Mouse (Mus musculus) CH12.LX (cell line): ENCODE measurements around the gene Alox12e. TPM values are rescaled to one million over a fixed set of nuclear protein-coding genes. Genes with fewer than 3 reads are reported as not detected.

Experiments used
- DNase-seq: peaks from one replicate; pipeline ENCODE4 v3.0.0-alpha.2; 2013; ENCODE audit errors: extremely low read depth
- H3K27ac ChIP-seq: 2 replicates; pipeline ENCODE4 v1.5.1; 2012; ENCODE audit warnings: low read depth, mild to moderate bottlenecking, control low read depth, moderate library complexity; ENCODE audit not compliant: insufficient read depth
- H3K27me3 ChIP-seq: replicated peaks from 2 replicates; pipeline ENCODE3; 2012; ENCODE audit warnings: inconsistent platforms
- H3K36me3 ChIP-seq, 2 experiments: replicated peaks in 1 of 2; 2 replicates each; pipeline versions ENCODE3 to v1.6.1; 2012; ENCODE audit warnings: inconsistent platforms in 1 of 2, low read length in 1 of 2, mild to moderate bottlenecking in 1 of 2, mixed read lengths in 1 of 2, moderate library complexity in 1 of 2; ENCODE audit not compliant: control insufficient read depth in 1 of 2, insufficient read depth in 1 of 2
- H3K4me1 ChIP-seq, 2 experiments: 2 replicates each; pipeline ENCODE4 v1.6.1; 2012; ENCODE audit warnings: inconsistent platforms in 1 of 2, moderate library complexity in 1 of 2; ENCODE audit not compliant: insufficient read depth in 2 of 2, control insufficient read depth in 1 of 2
- H3K4me2 ChIP-seq: 2 replicates; pipeline ENCODE4 v1.6.1; 2012; ENCODE audit warnings: low read depth, mild to moderate bottlenecking, control low read depth; ENCODE audit not compliant: poor library complexity, insufficient read depth, severe bottlenecking
- H3K4me3 ChIP-seq, 3 experiments: fragments of 150-350 bp in 1 of 3; sonication (generic) in 1 of 3; replicated peaks in 1 of 3; 2 replicates each; pipeline versions ENCODE3 to v1.5.1; 2011 to 2012; ENCODE audit warnings: low read depth in 2 of 3, low read length in 2 of 3, mild to moderate bottlenecking in 2 of 3, moderate library complexity in 2 of 3, control low read depth in 1 of 3, improper control_type of control experiment in 1 of 3, inconsistent platforms in 1 of 3, mixed read lengths in 1 of 3; ENCODE audit not compliant: poor library complexity in 1 of 3
- H3K79me2 ChIP-seq: replicated peaks from 2 replicates; pipeline ENCODE4 v1.6.1; 2012; ENCODE audit warnings: mild to moderate bottlenecking, moderate library complexity; ENCODE audit not compliant: control insufficient read depth, poor library complexity, insufficient read depth, severe bottlenecking; ENCODE audit errors: extremely low read depth
- H3K9ac ChIP-seq: 2 replicates; pipeline ENCODE4 v1.6.1; 2012; ENCODE audit warnings: low read depth, mild to moderate bottlenecking, control low read depth, moderate library complexity; ENCODE audit not compliant: insufficient read depth
- H3K9me3 ChIP-seq: replicated peaks from 2 replicates; pipeline ENCODE3; 2012; ENCODE audit warnings: low read length, inconsistent platforms, mixed read lengths
- BHLHE40 ChIP-seq: IDR thresholded peaks from 2 replicates; pipeline ENCODE4 v1.6.1; 2011; ENCODE audit warnings: mild to moderate bottlenecking, low read depth, low read length, improper control_type of control experiment
- CHD1 ChIP-seq: IDR thresholded peaks from 2 replicates; pipeline ENCODE4 v1.6.1; 2012; ENCODE audit warnings: low read depth, low read length, improper control_type of control experiment, inconsistent platforms
- CTCF ChIP-seq, 2 experiments: IDR thresholded peaks in 1 of 2; conservative IDR thresholded peaks in 1 of 2; 2 replicates each; pipeline ENCODE4 v1.5.1; 2011 to 2012; ENCODE audit warnings: low read depth in 2 of 2, low read length in 2 of 2, improper control_type of control experiment in 1 of 2, inconsistent platforms in 1 of 2, mild to moderate bottlenecking in 1 of 2, moderate library complexity in 1 of 2
- EP300 ChIP-seq: IDR thresholded peaks from 2 replicates; pipeline ENCODE4 v1.6.1; 2011; ENCODE audit warnings: low read length, improper control_type of control experiment
- GABPA ChIP-seq: IDR thresholded peaks from 2 replicates; pipeline ENCODE4 v1.6.1; 2012; ENCODE audit warnings: low read depth, low read length, improper control_type of control experiment, inconsistent platforms; ENCODE audit not compliant: insufficient replicate concordance
- IRF4 ChIP-seq: IDR thresholded peaks from 2 replicates; pipeline ENCODE4 v1.6.1; 2014; ENCODE audit warnings: low read depth, mild to moderate bottlenecking, inconsistent platforms, low read length, improper control_type of control experiment
- JUN ChIP-seq: IDR thresholded peaks from 2 replicates; pipeline ENCODE4 v1.6.1; 2011; ENCODE audit warnings: low read depth, mild to moderate bottlenecking, low read length, improper control_type of control experiment, moderate library complexity; ENCODE audit not compliant: insufficient read depth
- MAZ ChIP-seq: IDR thresholded peaks from 2 replicates; pipeline ENCODE4 v1.6.1; 2012; ENCODE audit warnings: low read depth, mild to moderate bottlenecking, inconsistent platforms, low read length, improper control_type of control experiment, moderate library complexity
- MXI1 ChIP-seq: IDR thresholded peaks from 2 replicates; pipeline ENCODE4 v1.6.1; 2011; ENCODE audit warnings: mild to moderate bottlenecking, low read depth, low read length, improper control_type of control experiment
- NELFE ChIP-seq: IDR thresholded peaks from 2 replicates; pipeline ENCODE4 v1.6.1; 2011; ENCODE audit warnings: low read depth, low read length, improper control_type of control experiment
- NRF1 ChIP-seq: IDR thresholded peaks from 2 replicates; pipeline ENCODE4 v1.6.1; 2014; ENCODE audit warnings: low read depth, mild to moderate bottlenecking, inconsistent platforms, low read length, improper control_type of control experiment, moderate library complexity
- RAD21 ChIP-seq: IDR thresholded peaks from 2 replicates; pipeline ENCODE4 v1.6.1; 2011; ENCODE audit warnings: low read depth, mild to moderate bottlenecking, low read length, improper control_type of control experiment, moderate library complexity
- TBP ChIP-seq: conservative IDR thresholded peaks from 2 replicates; pipeline ENCODE4 v1.6.1; 2011; ENCODE audit warnings: low read depth, low read length, improper control_type of control experiment
- UBTF ChIP-seq: IDR thresholded peaks from 2 replicates; pipeline ENCODE4 v1.6.1; 2012; ENCODE audit warnings: low read depth, mild to moderate bottlenecking, inconsistent platforms, low read length, improper control_type of control experiment, moderate library complexity
- USF1 ChIP-seq: IDR thresholded peaks from 2 replicates; pipeline ENCODE4 v1.6.1; 2014; ENCODE audit warnings: low read depth, mild to moderate bottlenecking, inconsistent platforms, low read length, improper control_type of control experiment
- USF2 ChIP-seq: conservative IDR thresholded peaks from 2 replicates; pipeline ENCODE4 v1.6.1; 2011; ENCODE audit warnings: low read depth, low read length, improper control_type of control experiment
- dilution Hi-C: fragments of 300-500 bp; cut with MboI; formaldehyde crosslinking; loops from 2 replicates; pipeline ENCODE4 v1.14.3; 2020; ENCODE audit warnings: low sequenced_read_pairs; ENCODE audit not compliant: extremely low pct_unique_long_range_greater_than_20kb, extremely low pct_ligation_motif_present
- in situ Hi-C: fragments of 300-500 bp; cut with MboI; formaldehyde crosslinking; loops from 3 replicates; pipeline ENCODE4 v1.14.3; 2019; ENCODE audit warnings: low sequenced_read_pairs, low pct_ligation_motif_present, low pct_unique_long_range_greater_than_20kb, mixed read lengths
- polyA plus RNA-seq: library from polyadenylated mRNA; unstranded; fragments of >175 nt; gene quantifications from 2 replicates; pipeline ENCODE4 v1.2.1, GENCODE M21; 2012; ENCODE audit warnings: low read depth; ENCODE audit not compliant: insufficient read length
- total RNA-seq, 2 experiments: library from RNA; depleted of rRNA; stranded (reverse); fragments of 300-350 nt in 1 of 2; fragments of >200 nt in 1 of 2; gene quantifications; 2 replicates each; pipeline ENCODE4 v1.2.3; 2012 to 2014

Gene Alox12e
- total and polyA plus RNA-seq, 3 experiments = 0.21 TPM; not detected in 2

GRCm38 (mm10) chr11:70285686-70286085, 36.7 kb downstream of the Alox12e start:
- no peak for DNase-seq
- Histone ChIP-seq H3K4me1 (no peaks in the 10 kb centered on the region), H3K27ac (no peak overlapping the region)
- in situ Hi-C loops = no loop called here
- TF ChIP-seq TBP (no peak), NELFE (no peak), BHLHE40 (no peak)
- TF ChIP-seq, all 38 proteins: peak for 0
- H3K4me3 ChIP-seq = no peak overlapping the region
- H3K27me3 ChIP-seq = peaks cover 91% of the 10 kb centered on the region
- dilution Hi-C loops = no loop called here
- H3K9ac ChIP-seq = no peak overlapping the region
- no peaks in the 10 kb centered on the region for H3K36me3 ChIP-seq
- no peak overlapping the region for H3K4me2 ChIP-seq
- H3K79me2 ChIP-seq = no peaks in the 10 kb centered on the region
- H3K9me3 ChIP-seq = no peaks in the 10 kb centered on the region

GRCm38 (mm10) chr11:70284757-70285156, 37.7 kb downstream of the Alox12e start:
- in situ Hi-C loops (no loop called here), dilution Hi-C loops (no loop called here)
- H3K4me1 ChIP-seq = no peaks in the 10 kb centered on the region
- TF ChIP-seq USF2 (no peak), MAZ (no peak), CHD1 (no peak), MXI1 (no peak), NRF1 (no peak), RAD21 (no peak), EP300 (no peak)
- H3K4me2 ChIP-seq = no peak overlapping the region
- H3K9me3 ChIP-seq = no peaks in the 10 kb centered on the region
- no peak overlapping the region for H3K4me3 ChIP-seq
- no peak for DNase-seq
- H3K27me3 ChIP-seq = peaks cover 93% of the 10 kb centered on the region
- H3K27ac ChIP-seq = no peak overlapping the region
- H3K79me2 ChIP-seq = no peaks in the 10 kb centered on the region
- no peak overlapping the region for H3K9ac ChIP-seq
- H3K36me3 ChIP-seq = no peaks in the 10 kb centered on the region

GRCm38 (mm10) chr11:70283666-70284065, 38.8 kb downstream of the Alox12e start:
- Histone ChIP-seq H3K4me3 (no peak overlapping the region), H3K79me2 (no peaks in the 10 kb centered on the region), H3K27me3 (peaks cover 91% of the 10 kb centered on the region), H3K36me3 (no peaks in the 10 kb centered on the region), H3K27ac (no peak overlapping the region), H3K9me3 (no peaks in the 10 kb centered on the region), H3K4me2 (no peak overlapping the region), H3K9ac (no peak overlapping the region), H3K4me1 (no peaks in the 10 kb centered on the region)
- DNase-seq = no peak
- dilution Hi-C loops (no loop called here), in situ Hi-C loops (no loop called here)
- TF ChIP-seq MXI1 (no peak), TBP (no peak), USF1 (no peak), UBTF (no peak), CTCF (conservative IDR thresholded peaks at IDR 0.05 in 1 of 2, IDR thresholded peaks at IDR 0.05 in 1 of 2; ENCODE audit: low read depth in 2 of 2, low read length in 2 of 2) (no peak), RAD21 (no peak), JUN (no peak), USF2 (no peak), GABPA (no peak), IRF4 (no peak)
